Mouse (Mus musculus) MN1 (cell line): ENCODE data around the gene Krtap9-3.

Source experiments
- DNase-seq: peaks from one replicate; pipeline ENCODE4 v3.0.0-alpha.2; 2016; ENCODE audit warnings: low spot score

Gene Krtap9-3

GRCm38 (mm10) chr11:99566530-99566929 lies 31.4 kb downstream of the Krtap9-3 start, which contains the start of gene Krtap3-1:
Gene Krtap3-1 (minus strand): TSS chr11:99566630.
- no peak for DNase-seq

- no peak for DNase-seq
Observed at GRCm38 (mm10) chr11:99562580-99562979, 35.3 kb downstream of the Krtap9-3 start.

GRCm38 (mm10) chr11:99559366-99559765 lies 38.5 kb downstream of the Krtap9-3 start, which contains the start of gene Gm11939:
Gene Gm11939 (minus strand): TSS chr11:99559466.
- DNase-seq: no peak

GRCm38 (mm10) chr11:99557976-99558745 lies 39.7 kb downstream of the Krtap9-3 start:
- no peak for DNase-seq

GRCm38 (mm10) chr11:99556753-99557152 lies 41.2 kb downstream of the Krtap9-3 start, which contains the start of gene Krtap3-2:
Gene Krtap3-2 (minus strand): TSS chr11:99556853.
- no peak for DNase-seq

GRCm38 (mm10) chr11:99556195-99556594 lies 41.7 kb downstream of the Krtap9-3 start:
- DNase-seq: no peak

- DNase-seq: no peak
Observed at GRCm38 (mm10) chr11:99550765-99551164, 47.1 kb downstream of the Krtap9-3 start, which contains the start of gene Krtap3-3. Gene Krtap3-3 (minus strand): TSS chr11:99550865.

- DNase-seq: no peak
Observed at GRCm38 (mm10) chr11:99547892-99548291, 50.0 kb downstream of the Krtap9-3 start.
